Mouse (Mus musculus): ENCODE measurements around the gene Myrip.

The Myrip gene

GRCm38 (mm10) chr9:120455768-120456655, 154.7 kb downstream of the Myrip start:
- peak; percentile 97 for DNase-seq (ENCODE audit: inconsistent ontology term)

GRCm38 (mm10) chr9:120470431-120470830, 169.1 kb downstream of the Myrip start:
- no peak for DNase-seq (ENCODE audit: inconsistent ontology term)

- no peak for DNase-seq (ENCODE audit: inconsistent ontology term)
Observed at GRCm38 (mm10) chr9:120481644-120482043, 180.3 kb downstream of the Myrip start.

- no peak for DNase-seq (ENCODE audit: inconsistent ontology term)
Observed at GRCm38 (mm10) chr9:120482382-120482781, 181.1 kb downstream of the Myrip start.

- DNase-seq (ENCODE audit: inconsistent ontology term), result no peak
Observed at GRCm38 (mm10) chr9:120483101-120483500, 181.8 kb downstream of the Myrip start.

- no peak for DNase-seq (ENCODE audit: inconsistent ontology term)
Observed at GRCm38 (mm10) chr9:120487076-120487475, 185.8 kb downstream of the Myrip start.

- DNase-seq (ENCODE audit: inconsistent ontology term), result no peak
Observed at GRCm38 (mm10) chr9:120491509-120491908, 190.2 kb downstream of the Myrip start.

DNA sequence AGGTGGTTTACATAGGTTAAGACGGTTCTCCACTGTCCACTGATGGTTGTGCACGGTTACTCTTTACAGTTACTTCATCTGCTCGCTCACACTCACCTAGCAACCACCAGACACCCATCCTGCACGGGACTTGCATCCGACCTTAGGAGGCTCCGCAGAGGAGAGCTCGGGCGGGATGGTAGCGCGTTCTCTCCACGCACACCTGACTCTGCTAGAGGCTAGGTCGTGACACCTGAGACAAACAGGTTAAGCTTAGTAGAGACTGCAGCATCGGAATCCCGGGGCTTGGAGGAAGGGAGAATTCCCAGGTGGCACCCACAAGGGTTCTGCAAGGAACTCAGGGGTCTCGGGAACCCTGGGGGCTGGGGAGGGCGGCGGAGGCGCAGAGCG, 190.7 kb downstream of the Myrip start, which contains the start of gene Eif1b:
Gene Eif1b (plus strand): TSS at position 223 of the 390 bp plus-strand sequence.
- no peak for DNase-seq (ENCODE audit: inconsistent ontology term)

DNA sequence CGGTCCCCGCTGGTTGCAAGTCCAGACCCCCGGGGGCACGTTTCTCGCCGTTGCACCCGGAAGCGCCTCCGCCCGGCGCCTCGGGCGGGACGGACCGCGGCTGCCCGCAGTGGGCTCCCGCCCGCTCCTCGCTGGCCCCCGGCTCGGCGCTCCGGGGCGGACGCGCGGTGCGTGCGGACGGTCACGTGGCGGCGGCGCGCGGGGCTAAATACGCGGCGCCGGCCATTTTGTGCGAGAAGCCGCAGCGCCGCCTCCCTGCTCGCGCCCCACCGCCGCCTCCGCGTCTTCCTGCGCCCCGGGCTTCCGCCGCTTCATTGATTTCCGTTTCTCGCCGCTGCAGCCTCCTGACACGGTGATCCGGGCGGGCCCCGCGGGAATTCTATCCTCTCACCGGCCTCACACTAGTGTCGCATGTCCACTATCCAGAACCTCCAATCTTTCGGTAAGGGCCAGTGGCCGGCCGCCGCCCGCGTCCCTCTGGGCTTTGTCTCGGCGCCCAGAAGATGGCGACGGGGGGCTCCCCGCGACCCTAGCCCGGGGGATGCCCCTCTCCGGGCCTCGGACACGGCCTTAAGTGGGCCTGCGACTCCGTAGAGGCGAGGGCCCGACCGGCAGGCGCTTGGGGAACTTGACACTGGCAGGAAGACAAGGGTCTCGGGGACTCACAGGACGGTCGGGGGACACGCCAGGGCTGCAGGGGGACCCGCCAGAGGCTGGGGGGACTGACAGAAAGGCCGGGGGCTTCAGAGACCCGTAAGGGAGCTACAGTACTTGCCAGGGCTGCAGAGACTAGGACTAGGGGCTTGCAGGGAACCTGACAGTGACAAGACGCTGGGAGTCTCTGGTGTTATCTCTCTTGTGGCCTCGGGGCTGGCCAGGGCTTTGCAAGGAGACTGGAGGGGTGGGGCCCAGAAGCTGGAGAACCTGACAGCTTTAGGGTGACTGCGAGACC, 191.4 kb downstream of the Myrip start:
- DNase-seq (ENCODE audit: inconsistent ontology term), result peak; percentile 83

DNA sequence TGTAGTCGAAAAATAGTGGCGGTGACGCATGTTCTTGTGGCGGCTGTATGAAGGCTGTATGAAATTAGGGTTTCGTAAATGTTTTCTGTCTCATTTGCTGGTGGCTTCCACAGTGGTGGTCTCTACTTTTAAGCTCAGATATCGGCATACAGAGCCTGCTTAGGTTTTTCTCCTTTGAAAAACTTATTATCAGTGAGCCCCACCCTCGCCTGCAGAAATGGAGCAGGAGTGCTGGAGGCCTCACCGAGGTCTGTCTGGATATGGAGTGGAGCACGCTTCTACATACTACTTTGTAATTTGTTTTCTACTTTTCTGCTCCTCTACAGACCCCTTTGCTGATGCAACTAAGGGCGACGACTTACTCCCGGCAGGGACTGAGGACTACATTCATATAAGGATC, 192.5 kb downstream of the Myrip start:
- no peak for DNase-seq (ENCODE audit: inconsistent ontology term)

- DNase-seq (ENCODE audit: inconsistent ontology term), result peak; percentile 73
Observed at GRCm38 (mm10) chr9:120496691-120497090, 195.4 kb downstream of the Myrip start.

DNA sequence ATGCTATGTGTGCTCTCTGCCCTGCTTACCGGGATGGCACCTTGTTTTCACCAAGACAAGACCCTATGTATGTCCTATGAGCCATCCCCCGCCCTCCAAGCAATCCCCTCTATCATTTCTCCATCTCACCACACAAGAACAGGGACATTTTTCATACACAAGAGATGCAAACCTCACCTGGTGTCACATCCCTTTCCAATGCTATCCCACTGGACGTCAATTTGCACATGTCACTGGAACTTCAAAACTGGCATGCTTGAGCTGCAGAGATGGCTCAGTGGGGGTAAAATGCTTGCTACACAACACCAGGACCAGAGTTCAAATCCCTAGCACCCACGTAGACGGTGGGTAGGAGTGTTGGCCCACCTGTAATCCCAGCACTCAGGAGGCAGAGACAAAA, 196.7 kb downstream of the Myrip start:
- DNase-seq (ENCODE audit: inconsistent ontology term), result no peak

GRCm38 (mm10) chr9:120501191-120501902, 200.0 kb downstream of the Myrip start:
- peak; percentile 27 for DNase-seq (ENCODE audit: inconsistent ontology term)

DNA sequence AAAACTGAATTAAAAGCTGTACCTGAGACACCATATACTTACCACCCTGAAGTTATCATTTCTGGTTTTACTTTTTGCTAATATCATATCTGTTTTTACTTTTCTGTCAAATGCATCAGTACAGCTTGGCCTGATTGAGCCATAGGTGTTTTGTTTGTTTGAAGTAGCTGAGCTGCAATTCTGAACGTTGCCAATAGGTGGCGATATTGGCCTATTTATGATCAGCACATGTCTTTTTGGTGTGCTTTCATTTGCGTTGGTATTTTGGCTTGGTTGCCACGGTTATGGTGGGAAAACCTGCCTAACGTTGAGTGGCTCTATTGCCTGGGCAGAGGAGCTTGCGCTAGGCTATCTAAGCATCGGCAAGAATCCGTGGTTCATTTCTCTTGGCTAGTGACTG, 200.7 kb downstream of the Myrip start:
- peak; percentile 68 for DNase-seq (ENCODE audit: inconsistent ontology term)

DNA sequence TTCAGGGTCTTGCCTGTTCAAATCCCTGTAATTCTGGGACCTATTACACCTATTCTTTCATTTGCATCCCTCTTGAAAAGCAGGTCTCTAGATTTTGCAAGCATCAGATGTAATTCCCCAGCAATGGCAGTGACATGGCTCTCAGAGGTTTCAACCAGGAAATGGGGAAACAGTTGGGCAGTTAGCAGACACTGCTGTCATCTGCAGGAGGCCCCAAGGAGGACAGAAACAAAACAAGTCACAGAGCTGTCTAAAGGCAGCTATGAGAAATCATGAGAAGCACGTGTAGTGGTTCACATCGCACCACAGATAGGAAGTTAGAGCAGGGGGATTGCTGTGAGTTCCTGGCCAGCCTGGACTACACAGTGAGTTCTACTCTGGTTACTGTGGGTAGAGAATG, 203.1 kb downstream of the Myrip start:
- no peak for DNase-seq (ENCODE audit: inconsistent ontology term)

DNA sequence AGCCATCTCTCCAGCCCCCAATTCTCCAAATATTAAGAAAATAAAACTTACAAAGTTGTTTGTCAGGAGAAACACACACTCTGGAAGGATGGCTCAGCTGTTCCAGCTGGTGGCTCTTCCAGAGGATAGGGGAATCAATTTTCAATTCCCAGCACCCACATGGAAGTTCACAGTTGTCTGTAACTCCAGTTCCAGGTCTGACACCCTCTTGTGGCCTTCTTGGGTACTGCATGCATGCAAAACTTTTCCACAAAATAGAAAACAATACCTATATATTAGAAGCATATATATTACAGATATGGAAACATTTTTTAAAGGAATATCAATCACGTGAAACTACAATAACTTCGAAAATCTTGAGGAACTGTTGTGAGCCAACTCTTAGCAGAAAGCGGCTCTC, 210.5 kb downstream of the Myrip start:
- DNase-seq (ENCODE audit: inconsistent ontology term), result no peak

DNA sequence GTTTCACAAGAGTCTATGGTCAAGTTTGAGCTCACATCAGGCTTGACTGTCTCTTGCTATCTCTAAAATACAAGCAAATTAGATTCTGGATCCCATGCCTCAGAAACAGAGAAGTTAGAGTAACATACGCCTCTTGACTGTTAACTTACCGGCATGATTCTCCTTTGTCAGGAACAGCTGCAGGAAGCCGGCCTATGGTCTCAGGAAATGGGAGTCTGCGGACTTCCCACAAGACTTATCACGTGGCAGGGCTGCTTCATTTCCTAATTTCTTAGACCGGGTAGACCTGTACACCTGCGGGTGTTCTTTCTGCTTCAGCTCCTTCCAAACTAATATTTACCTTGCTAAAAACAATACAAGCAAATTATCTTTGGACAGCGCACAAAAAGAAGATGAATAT, 215.4 kb downstream of the Myrip start:
- DNase-seq (ENCODE audit: inconsistent ontology term), result no peak

- no peak for DNase-seq (ENCODE audit: inconsistent ontology term)
Observed at GRCm38 (mm10) chr9:120518946-120519345, 217.6 kb downstream of the Myrip start.

GRCm38 (mm10) chr9:120519469-120520125, 218.3 kb downstream of the Myrip start:
- no peak for DNase-seq (ENCODE audit: inconsistent ontology term)

DNA sequence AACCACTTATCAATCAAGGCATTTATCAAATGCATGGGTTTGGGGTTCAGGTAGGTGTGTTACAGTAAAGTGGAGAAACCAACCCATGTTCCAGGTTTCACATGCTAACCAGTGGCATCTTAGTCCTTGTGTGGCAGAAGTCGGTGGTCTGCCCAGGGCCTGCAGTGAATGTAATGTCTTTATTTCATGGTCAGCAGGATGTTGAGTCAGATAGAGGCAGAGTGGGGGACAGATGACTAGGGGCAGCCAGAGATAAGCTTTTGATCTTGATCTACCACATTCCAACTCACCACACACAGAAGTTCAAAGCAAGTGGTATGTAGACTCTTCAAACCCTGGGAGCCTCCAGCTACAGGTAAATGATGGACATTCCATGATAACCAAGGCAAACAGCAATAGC, 219.8 kb downstream of the Myrip start:
- no peak for DNase-seq (ENCODE audit: inconsistent ontology term)
